Mouse (Mus musculus): ENCODE results near the gene Cpsf3. TPM values are rescaled to one million over a fixed set of nuclear protein-coding genes. Genes with fewer than 3 reads are reported as not detected.

Cpsf3 gene
- polyA plus RNA-seq (2015; fragmentation: Nextera tagmentation; extraction: Ambion mirVana) = 118 and 123 TPM in 2 replicates

DNA sequence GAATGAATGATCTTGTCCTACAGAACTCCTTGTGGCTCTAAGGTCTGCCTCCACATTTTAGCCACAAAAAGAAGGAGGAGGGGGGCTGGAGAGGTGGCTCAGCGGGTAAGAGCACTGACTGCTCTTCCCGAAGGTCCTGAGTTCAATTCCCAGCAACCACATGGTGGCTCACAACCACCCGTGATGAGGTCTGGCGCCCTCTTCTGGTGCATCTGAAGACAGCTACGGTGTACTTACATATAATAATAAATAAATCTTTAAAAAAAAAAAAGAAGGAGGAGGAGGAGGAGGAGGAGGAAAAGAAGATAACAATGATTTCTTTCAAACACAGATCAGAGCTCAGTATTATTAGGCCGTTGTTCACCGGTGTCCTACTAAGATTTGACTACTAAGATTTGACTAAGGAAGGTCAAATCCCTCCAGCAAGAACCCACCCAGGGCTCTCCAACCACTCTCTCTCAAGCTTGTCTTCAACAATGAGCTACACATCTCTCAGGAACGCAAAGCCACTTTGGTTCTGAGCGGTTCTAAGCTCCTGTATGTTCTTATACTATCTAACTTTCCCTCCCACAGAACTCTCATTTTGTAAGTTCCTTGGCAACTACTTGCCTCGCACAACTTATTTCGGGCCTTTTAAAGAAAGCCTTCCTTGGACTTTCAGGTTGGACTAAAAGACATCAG, at the start of gene Cpsf3:
Cpsf3 (plus strand) TSS at position 631 of the 681 bp plus-strand sequence.
- WGBS = 60% methylated on average over 11 of the region's 11 CpGs
- peak within 1 kb of the TSS; percentile 76 for H3K4me3 ChIP-seq (ENCODE audit: low read length)
- no peaks in the 10 kb centered on the region for H3K36me3 ChIP-seq (ENCODE audit: insufficient read depth, low read length)
- H3K27ac ChIP-seq (ENCODE audit: low read length) = peak within 1 kb of the TSS; percentile 88
- no peak for ATAC-seq (ENCODE audit: low FRiP score, low TSS enrichment)
- H3K27me3 ChIP-seq (ENCODE audit: insufficient read depth, low read length) = no peaks in the 10 kb centered on the region
- H3K9me3 ChIP-seq (ENCODE audit: low read length) = no peaks in the 10 kb centered on the region
- peak within 1 kb of the TSS; percentile 89 for H3K9ac ChIP-seq (replicated peaks; ENCODE audit: low read length)
- H3K4me1 ChIP-seq (ENCODE audit: insufficient read depth, low read length) = peaks cover 12% of the 10 kb centered on the region
- peak within 1 kb of the TSS; percentile 85 for H3K4me2 ChIP-seq (replicated peaks; ENCODE audit: low read depth, low read length)

DNA sequence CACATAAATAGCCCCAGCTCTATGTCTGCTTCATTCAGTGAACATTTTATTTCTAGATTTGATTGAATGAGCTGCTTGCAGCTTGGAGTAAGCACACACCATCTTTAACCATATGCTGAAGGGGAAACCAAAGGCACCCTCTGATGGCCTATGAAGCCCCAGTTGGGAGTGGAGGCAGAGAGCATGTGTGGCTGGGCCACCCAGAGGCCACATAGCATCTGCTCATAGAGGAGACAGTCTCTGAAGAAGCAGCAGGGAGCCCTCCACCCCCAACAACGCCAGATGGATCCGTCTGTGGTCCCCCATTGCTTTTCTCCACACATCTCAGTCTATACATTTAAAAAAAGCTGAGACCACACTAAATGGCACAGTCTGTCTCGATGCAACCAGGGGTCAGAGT, 43.2 kb upstream of the Cpsf3 start:
- no peak overlapping the region for H3K27ac ChIP-seq (ENCODE audit: low read length)
- WGBS = 82% methylated on average over 3 of the region's 3 CpGs
- no peaks in the 10 kb centered on the region for H3K27me3 ChIP-seq (ENCODE audit: insufficient read depth, low read length)
- ATAC-seq (ENCODE audit: low FRiP score, low TSS enrichment) = no peak
- H3K4me2 ChIP-seq (replicated peaks; ENCODE audit: low read depth, low read length) = no peak overlapping the region
- no peak overlapping the region for H3K9ac ChIP-seq (replicated peaks; ENCODE audit: low read length)
- H3K36me3 ChIP-seq (ENCODE audit: insufficient read depth, low read length) = peaks cover 51% of the 10 kb centered on the region
- no peaks in the 10 kb centered on the region for H3K4me1 ChIP-seq (ENCODE audit: insufficient read depth, low read length)
- no peak overlapping the region for H3K4me3 ChIP-seq (ENCODE audit: low read length)
- no peaks in the 10 kb centered on the region for H3K9me3 ChIP-seq (ENCODE audit: low read length)

DNA sequence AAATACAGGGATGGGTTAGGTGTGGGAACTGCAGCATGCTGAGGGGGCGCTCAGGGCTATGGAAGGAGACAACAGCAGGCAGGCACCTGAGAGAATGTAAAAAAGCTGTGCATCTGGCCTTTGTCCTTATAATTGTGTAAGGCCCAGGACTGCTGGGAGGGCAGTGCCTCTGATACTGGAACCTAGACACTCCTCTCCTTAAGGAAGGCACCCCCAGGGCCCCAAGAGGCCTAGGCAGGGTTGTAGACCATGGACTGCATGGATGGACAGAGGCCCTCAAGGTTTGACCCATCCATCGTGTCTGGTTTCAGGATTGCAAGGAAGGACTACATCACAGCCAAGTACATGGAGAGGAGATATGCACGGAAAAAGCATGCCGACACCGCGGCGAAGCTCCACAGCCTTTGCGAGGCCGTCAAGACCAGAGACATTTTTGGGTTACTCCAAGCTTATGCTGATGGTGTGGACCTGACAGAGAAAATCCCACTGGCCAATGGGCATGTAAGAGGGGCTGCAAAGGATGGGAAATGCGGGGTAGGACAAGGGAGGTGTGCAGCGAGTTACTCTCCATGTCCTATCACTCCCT, 40.7 kb upstream of the Cpsf3 start:
- H3K27ac ChIP-seq (ENCODE audit: low read length) = no peak overlapping the region
- no peak for ATAC-seq (ENCODE audit: low FRiP score, low TSS enrichment)

DNA sequence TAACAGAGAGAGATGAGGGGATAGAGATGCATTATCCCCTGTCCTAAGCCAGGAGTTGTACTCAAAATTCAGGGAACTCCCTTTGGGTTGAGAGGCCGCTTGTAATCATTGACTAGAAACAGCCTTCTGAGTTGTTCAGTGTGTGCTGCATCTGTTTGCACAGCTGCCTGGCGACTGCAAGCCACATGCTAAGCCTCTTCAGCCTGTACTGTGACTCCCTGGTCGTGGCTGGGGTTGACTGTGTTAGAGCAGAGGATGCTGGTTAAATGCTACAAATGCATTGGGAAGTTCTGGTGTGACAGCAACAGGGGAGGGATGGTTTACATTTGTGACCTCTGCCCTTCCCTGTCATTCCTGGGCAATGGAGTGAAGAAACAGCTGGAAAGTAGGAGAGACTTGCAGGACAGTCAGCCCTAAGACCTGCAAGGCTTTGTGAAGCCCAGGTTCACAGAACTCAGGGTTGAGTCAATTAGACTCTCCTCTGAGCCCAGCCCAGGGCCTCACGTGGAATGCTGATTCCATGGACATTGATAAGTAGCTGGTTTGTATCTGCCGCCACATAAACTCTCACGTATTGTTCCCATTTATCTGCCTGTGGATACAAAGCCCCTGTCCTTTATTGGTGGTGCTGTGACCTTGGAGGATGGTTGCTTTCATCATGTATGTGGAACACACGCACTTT, 37.3 kb upstream of the Cpsf3 start:
- H3K27me3 ChIP-seq (ENCODE audit: insufficient read depth, low read length) = no peaks in the 10 kb centered on the region
- ATAC-seq (ENCODE audit: low FRiP score, low TSS enrichment) = peak; percentile 52
- no peak overlapping the region for H3K4me3 ChIP-seq (ENCODE audit: low read length)
- H3K9me3 ChIP-seq (ENCODE audit: low read length) = no peaks in the 10 kb centered on the region
- H3K9ac ChIP-seq (replicated peaks; ENCODE audit: low read length) = no peak overlapping the region
- peaks cover 50% of the 10 kb centered on the region for H3K36me3 ChIP-seq (ENCODE audit: insufficient read depth, low read length)
- 62% methylated on average over 7 of the region's 7 CpGs for WGBS
- H3K4me1 ChIP-seq (ENCODE audit: insufficient read depth, low read length) = no peaks in the 10 kb centered on the region
- no peak overlapping the region for H3K4me2 ChIP-seq (replicated peaks; ENCODE audit: low read depth, low read length)
- H3K27ac ChIP-seq (ENCODE audit: low read length) = no peak overlapping the region

More for the DNA sequence above, 40.7 kb upstream of the Cpsf3 start:
- H3K4me2 ChIP-seq (replicated peaks; ENCODE audit: low read depth, low read length) = no peak overlapping the region
- 97% methylated on average over 11 of the region's 11 CpGs for WGBS
- H3K9ac ChIP-seq (replicated peaks; ENCODE audit: low read length) = no peak overlapping the region
- H3K4me1 ChIP-seq (ENCODE audit: insufficient read depth, low read length) = no peaks in the 10 kb centered on the region
- no peaks in the 10 kb centered on the region for H3K27me3 ChIP-seq (ENCODE audit: insufficient read depth, low read length)
- H3K36me3 ChIP-seq (ENCODE audit: insufficient read depth, low read length) = peaks cover 35% of the 10 kb centered on the region
- H3K4me3 ChIP-seq (ENCODE audit: low read length) = no peak overlapping the region
- no peaks in the 10 kb centered on the region for H3K9me3 ChIP-seq (ENCODE audit: low read length)

DNA sequence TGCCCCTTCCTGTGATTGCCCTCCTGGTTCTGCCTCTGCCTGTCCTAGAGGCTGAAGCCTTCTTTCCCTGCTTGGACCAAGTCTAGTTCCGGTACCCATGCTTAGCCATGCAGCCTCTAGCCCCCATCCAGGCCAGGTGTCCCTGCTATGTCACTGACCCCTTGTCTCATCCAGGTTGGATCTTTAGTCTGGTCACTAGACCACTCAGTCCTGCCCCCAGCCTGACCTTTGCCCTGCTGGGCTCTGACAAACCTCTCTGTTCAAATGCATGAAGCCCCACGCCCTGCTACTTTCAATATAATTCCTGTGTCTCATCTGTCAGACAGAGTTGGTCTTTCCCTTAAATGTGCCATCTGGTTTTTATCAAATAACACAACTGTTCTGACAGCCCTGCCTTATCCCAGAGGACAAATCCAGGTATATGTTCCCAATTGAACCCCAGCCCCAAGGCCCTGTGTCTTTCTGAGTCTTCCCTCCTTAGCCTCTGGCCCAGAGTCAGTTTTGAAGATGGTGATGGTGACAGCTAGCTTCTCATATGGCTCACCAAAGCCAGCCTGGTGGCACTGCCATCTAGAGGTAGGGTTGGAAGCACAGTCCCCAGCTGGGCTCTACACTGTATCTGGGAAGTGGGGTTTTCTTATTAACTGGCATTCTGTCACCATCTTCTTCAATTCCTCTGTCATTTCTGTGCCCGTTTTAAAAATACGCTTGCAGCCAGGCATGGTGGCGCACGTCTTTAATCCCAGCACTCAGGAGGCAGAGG, 24.5 kb upstream of the Cpsf3 start:
- Histone ChIP-seq H3K27ac (ENCODE audit: low read length) (no peak overlapping the region), H3K9me3 (ENCODE audit: low read length) (no peaks in the 10 kb centered on the region)
- WGBS = 91% methylated on average over 6 of the region's 6 CpGs

DNA sequence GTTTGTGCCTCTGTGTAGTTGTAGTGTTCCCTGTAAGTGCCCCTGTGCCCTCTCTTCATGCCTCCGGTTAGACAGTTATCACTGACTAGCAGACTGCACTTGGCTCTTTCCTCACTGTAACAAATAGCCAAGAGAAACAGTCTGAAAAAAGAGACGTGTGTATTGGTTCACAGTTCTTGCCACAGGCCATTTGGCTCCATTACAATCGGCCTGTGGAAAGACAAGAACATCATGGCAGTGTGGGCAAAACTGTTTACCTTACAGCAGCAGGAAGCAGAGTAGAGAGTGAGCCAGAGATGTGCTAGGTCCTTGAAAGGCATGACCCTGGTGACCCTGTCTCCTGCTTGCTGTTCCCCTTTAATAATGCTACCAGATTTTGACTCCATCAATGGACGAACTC, 23.7 kb upstream of the Cpsf3 start:
- Histone ChIP-seq H3K4me1 (ENCODE audit: insufficient read depth, low read length) (peaks cover 5% of the 10 kb centered on the region), H3K9ac (replicated peaks; ENCODE audit: low read length) (no peak overlapping the region), H3K27ac (ENCODE audit: low read length) (no peak overlapping the region), H3K27me3 (ENCODE audit: insufficient read depth, low read length) (no peaks in the 10 kb centered on the region), H3K9me3 (ENCODE audit: low read length) (no peaks in the 10 kb centered on the region), H3K4me2 (replicated peaks; ENCODE audit: low read depth, low read length) (no peak overlapping the region), H3K4me3 (ENCODE audit: low read length) (no peak overlapping the region), H3K36me3 (ENCODE audit: insufficient read depth, low read length) (peaks cover 47% of the 10 kb centered on the region)
- WGBS = 72% methylated on average over 4 of the region's 4 CpGs
- ATAC-seq (ENCODE audit: low FRiP score, low TSS enrichment) = no peak

More for the DNA sequence above, 24.5 kb upstream of the Cpsf3 start:
- Histone ChIP-seq H3K4me1 (ENCODE audit: insufficient read depth, low read length) (peaks cover 5% of the 10 kb centered on the region), H3K4me3 (ENCODE audit: low read length) (no peak overlapping the region), H3K9ac (replicated peaks; ENCODE audit: low read length) (no peak overlapping the region), H3K27me3 (ENCODE audit: insufficient read depth, low read length) (no peaks in the 10 kb centered on the region), H3K4me2 (replicated peaks; ENCODE audit: low read depth, low read length) (no peak overlapping the region), H3K36me3 (ENCODE audit: insufficient read depth, low read length) (peaks cover 43% of the 10 kb centered on the region)
- no peak for ATAC-seq (ENCODE audit: low FRiP score, low TSS enrichment)

DNA sequence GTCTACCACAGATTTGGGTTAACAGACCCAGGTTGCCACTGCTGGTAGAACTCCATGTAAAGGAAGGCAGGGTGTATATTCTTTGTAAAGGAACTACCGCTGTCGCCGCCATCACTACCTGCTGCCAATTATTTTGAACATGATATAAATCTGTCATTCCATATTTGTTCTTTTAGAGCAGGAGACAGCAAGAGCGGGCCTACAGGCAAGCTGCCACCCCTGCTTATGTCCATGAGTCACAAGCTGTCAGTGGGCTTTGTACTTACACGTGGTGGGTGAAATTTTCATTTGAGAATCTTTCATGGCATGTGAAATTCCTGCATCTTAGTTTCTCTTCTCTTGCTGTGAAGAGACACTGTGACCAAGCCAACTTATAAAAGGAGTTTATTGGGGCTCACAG, 21.9 kb upstream of the Cpsf3 start:
- no peak overlapping the region for H3K4me3 ChIP-seq (ENCODE audit: low read length)
- WGBS = 91% methylated on average over 5 of the region's 5 CpGs
- H3K4me1 ChIP-seq (ENCODE audit: insufficient read depth, low read length) = peaks cover 5% of the 10 kb centered on the region
- no peaks in the 10 kb centered on the region for H3K27me3 ChIP-seq (ENCODE audit: insufficient read depth, low read length)
- peaks cover 55% of the 10 kb centered on the region for H3K36me3 ChIP-seq (ENCODE audit: insufficient read depth, low read length)
- H3K9me3 ChIP-seq (ENCODE audit: low read length) = no peaks in the 10 kb centered on the region
- H3K9ac ChIP-seq (replicated peaks; ENCODE audit: low read length) = no peak overlapping the region
- H3K4me2 ChIP-seq (replicated peaks; ENCODE audit: low read depth, low read length) = no peak overlapping the region
- ATAC-seq (ENCODE audit: low FRiP score, low TSS enrichment) = no peak
- H3K27ac ChIP-seq (ENCODE audit: low read length) = no peak overlapping the region

DNA sequence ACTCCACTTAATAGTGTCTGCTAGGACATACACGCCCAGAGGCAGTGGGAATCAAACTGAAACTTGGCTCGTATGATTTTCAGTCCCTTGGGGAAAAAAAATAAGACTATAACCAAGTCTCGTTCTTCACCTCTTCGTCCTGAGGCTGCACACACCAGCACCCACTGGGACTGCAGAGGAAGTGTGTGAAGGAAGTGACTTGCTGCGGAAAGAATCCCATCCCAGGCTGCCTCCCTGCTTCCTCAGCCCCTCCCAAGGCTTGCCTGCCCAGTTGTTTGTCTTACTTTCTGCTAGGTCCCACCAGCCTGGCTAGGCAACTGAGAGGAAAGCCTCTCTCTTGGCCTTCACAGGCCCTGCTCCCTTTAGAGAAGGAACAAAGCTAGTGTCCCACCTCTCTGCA, 20.9 kb upstream of the Cpsf3 start:
- ATAC-seq (ENCODE audit: low FRiP score, low TSS enrichment) = no peak
- Histone ChIP-seq H3K4me3 (ENCODE audit: low read length) (no peak overlapping the region), H3K4me1 (ENCODE audit: insufficient read depth, low read length) (peaks cover 5% of the 10 kb centered on the region), H3K27ac (ENCODE audit: low read length) (peak overlapping the region; percentile 74), H3K9ac (replicated peaks; ENCODE audit: low read length) (0 out of 2 replicates have a peak overlapping the region, but pooled peaks have one; percentile 1), H3K9me3 (ENCODE audit: low read length) (no peaks in the 10 kb centered on the region), H3K27me3 (ENCODE audit: insufficient read depth, low read length) (no peaks in the 10 kb centered on the region), H3K4me2 (replicated peaks; ENCODE audit: low read depth, low read length) (no peak overlapping the region), H3K36me3 (ENCODE audit: insufficient read depth, low read length) (peaks cover 52% of the 10 kb centered on the region)
- WGBS = 75% methylated on average over 5 of the region's 5 CpGs

DNA sequence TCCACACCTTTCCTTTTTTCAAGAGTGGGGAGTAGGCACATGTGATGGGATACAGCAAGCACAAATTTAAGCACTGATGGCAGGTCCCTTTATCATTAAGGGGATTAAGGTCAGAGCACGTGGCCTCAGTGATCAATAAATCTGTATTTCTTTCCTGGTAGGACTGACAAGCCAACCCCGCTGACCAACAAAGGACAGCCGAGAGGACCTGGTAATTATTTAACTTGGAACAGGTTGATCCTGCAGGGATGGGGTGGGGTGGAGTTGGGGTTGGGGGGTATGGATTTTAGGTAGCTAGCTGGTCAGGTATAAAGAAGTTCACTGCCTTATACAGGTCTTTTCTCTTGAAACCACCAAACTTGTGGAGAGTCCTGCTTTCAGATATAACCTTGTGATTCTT, 20.2 kb upstream of the Cpsf3 start:
- no peak overlapping the region for H3K4me3 ChIP-seq (ENCODE audit: low read length)
- WGBS = 75% methylated on average over 3 of the region's 3 CpGs
- H3K9me3 ChIP-seq (ENCODE audit: low read length) = no peaks in the 10 kb centered on the region
- H3K4me2 ChIP-seq (replicated peaks; ENCODE audit: low read depth, low read length) = no peak overlapping the region
- ATAC-seq (ENCODE audit: low FRiP score, low TSS enrichment) = no peak
- peak overlapping the region; percentile 74 for H3K27ac ChIP-seq (ENCODE audit: low read length)
- no peak overlapping the region for H3K9ac ChIP-seq (replicated peaks; ENCODE audit: low read length)
- no peaks in the 10 kb centered on the region for H3K27me3 ChIP-seq (ENCODE audit: insufficient read depth, low read length)
- H3K36me3 ChIP-seq (ENCODE audit: insufficient read depth, low read length) = peaks cover 50% of the 10 kb centered on the region
- peaks cover 5% of the 10 kb centered on the region for H3K4me1 ChIP-seq (ENCODE audit: insufficient read depth, low read length)
